Mouse (Mus musculus): Measurements from ENCODE around the gene Agpat1. TPM values are rescaled to one million over a fixed set of nuclear protein-coding genes. Genes with fewer than 3 reads are reported as not detected.
A peak's percentile ranks its signal among the peaks of the same experiment; 100 is the strongest.

The Agpat1 gene
- 60.8 and 62.7 TPM in 2 replicates for polyA plus RNA-seq (2016; fragmentation: Nextera tagmentation; extraction: Ambion mirVana)

- Histone ChIP-seq H3K27me3 (ENCODE audit: poor library complexity, severe bottlenecking) (no peaks in the 10 kb centered on the region), H3K4me3 (peak within 1 kb of the TSS; percentile 70), H3K9me3 (no peaks in the 10 kb centered on the region), H3K36me3 (replicated peaks) (peaks cover 43% of the 10 kb centered on the region), H3K27ac (peak within 1 kb of the TSS; percentile 93), H3K4me1 (peaks cover 60% of the 10 kb centered on the region)
- DNase-seq (ENCODE audit: extremely low spot score, low spot score) = peak; percentile 100
- under 1% methylated on average over 35 of the region's 35 CpGs for WGBS
Observed at GRCm38 (mm10) chr17:34604061-34604508, at the start of gene Agpat1. Gene Agpat1, plus strand, starts transcription at chr17:34604262.

DNA sequence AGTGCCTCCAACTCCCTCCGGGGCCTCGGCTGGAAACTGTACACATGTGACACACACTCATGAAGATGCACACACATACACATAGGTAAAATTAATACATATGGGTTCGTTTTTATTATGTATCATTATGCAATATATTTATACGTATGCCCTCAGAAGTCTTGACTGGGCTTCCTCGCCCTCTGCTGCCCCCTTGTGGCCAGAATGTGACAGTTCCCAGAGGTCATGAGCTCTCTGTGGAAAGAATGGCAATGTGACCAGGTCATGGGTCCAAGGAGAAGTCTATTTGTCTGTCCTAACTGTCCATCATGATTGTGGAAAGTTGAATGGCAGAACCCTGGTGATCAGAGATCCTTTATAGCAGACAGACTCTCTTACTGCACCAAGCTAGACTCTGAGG is 48.6 kb upstream of the Agpat1 start:
- no peaks in the 10 kb centered on the region for H3K4me1 ChIP-seq
- H3K27ac ChIP-seq = no peak overlapping the region
- H3K9me3 ChIP-seq = no peaks in the 10 kb centered on the region
- no peaks in the 10 kb centered on the region for H3K36me3 ChIP-seq (replicated peaks)
- H3K27me3 ChIP-seq (ENCODE audit: poor library complexity, severe bottlenecking) = no peaks in the 10 kb centered on the region
- WGBS = 28% methylated on average over 5 of the region's 5 CpGs
- H3K4me3 ChIP-seq = no peak overlapping the region
- peak; percentile 64 for DNase-seq (ENCODE audit: extremely low spot score, low spot score)

DNA sequence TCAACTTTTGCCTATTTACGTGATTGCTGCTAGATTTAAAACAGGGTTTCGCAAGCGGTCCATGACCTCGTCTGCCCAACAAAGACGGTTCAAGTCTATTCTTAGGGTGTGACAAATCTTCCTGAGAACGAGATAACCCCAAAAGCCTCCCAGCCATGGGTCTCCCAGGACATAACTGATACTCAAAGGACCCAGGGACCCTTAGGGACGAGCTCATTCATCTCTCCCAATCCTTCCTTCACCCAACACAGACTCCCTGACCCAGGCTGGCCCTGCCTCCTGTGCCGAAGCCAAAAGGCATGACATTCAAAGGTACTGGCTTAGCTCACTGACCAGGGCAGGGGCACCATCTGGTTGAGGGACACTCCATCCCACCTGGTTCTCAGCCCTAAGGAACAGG is 47.7 kb upstream of the Agpat1 start:
- WGBS = 88% methylated on average over 8 of the region's 8 CpGs
- Histone ChIP-seq H3K4me3 (no peak overlapping the region), H3K9me3 (no peaks in the 10 kb centered on the region), H3K4me1 (peaks cover 6% of the 10 kb centered on the region), H3K36me3 (replicated peaks) (no peaks in the 10 kb centered on the region), H3K27ac (no peak overlapping the region), H3K27me3 (ENCODE audit: poor library complexity, severe bottlenecking) (no peaks in the 10 kb centered on the region; the same call in 1 of the 2 replicates)
- no peak for DNase-seq (ENCODE audit: extremely low spot score, low spot score)

DNA sequence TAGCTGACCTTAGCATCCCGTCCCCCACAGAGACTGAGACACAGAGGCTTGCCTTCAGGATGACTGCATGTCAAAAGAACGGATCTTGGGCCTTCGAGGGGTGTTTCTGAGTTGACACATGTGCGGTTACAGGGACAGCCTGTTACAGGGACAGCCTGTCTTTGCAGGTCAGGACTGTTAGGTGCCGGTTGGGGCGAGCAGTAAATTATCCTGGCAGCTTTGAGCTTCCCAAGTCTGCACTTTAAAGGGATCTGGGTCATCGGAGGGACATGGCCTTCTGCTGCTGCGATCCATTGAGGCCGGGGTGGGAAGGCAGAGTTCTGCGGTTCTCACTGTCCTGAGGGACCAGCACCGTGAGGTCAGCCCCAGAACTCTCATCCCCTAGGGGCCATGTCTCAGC is 46.7 kb upstream of the Agpat1 start:
- WGBS = 85% methylated on average over 11 of the region's 11 CpGs

GRCm38 (mm10) chr17:34559116-34559515 is 44.9 kb upstream of the Agpat1 start:
- Histone ChIP-seq H3K27ac (no peak overlapping the region), H3K4me3 (no peak overlapping the region), H3K27me3 (ENCODE audit: poor library complexity, severe bottlenecking) (peaks cover 3% of the 10 kb centered on the region; the same call in 1 of the 2 replicates), H3K9me3 (no peaks in the 10 kb centered on the region), H3K4me1 (peaks cover 14% of the 10 kb centered on the region), H3K36me3 (replicated peaks) (no peaks in the 10 kb centered on the region)
- WGBS = 90% methylated on average over 7 of the region's 7 CpGs
- DNase-seq (ENCODE audit: extremely low spot score, low spot score) = no peak

More for the DNA sequence above, 46.7 kb upstream of the Agpat1 start:
- H3K27me3 ChIP-seq (ENCODE audit: poor library complexity, severe bottlenecking) = no peaks in the 10 kb centered on the region; the same call in 1 of the 2 replicates
- no peak overlapping the region for H3K4me3 ChIP-seq
- peaks cover 7% of the 10 kb centered on the region for H3K4me1 ChIP-seq
- DNase-seq (ENCODE audit: extremely low spot score, low spot score) = no peak
- no peak overlapping the region for H3K27ac ChIP-seq
- no peaks in the 10 kb centered on the region for H3K36me3 ChIP-seq (replicated peaks)
- no peaks in the 10 kb centered on the region for H3K9me3 ChIP-seq

DNA sequence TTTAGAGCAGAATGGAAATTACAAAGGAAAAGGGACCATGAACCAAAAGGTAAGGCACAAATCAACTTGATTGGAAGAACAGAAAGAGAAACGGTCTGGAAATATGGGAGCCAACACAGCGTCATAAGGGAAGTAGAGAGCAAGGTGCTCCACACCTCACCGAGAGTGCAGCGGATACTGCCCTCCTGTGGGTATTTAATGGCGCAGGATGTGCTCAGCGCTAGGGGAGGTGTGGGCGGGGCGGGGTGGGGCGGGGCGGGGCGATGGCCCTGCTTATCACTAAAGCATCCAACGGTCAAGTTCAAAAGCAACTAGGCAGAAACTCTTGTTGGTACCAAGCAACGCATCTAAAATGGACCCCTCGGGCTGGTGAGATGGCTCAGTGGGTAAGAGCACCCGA is 44.2 kb upstream of the Agpat1 start:
- peaks cover 4% of the 10 kb centered on the region; the same call in 1 of the 2 replicates for H3K27me3 ChIP-seq (ENCODE audit: poor library complexity, severe bottlenecking)
- no peaks in the 10 kb centered on the region for H3K9me3 ChIP-seq
- no peak overlapping the region for H3K4me3 ChIP-seq
- WGBS = 28% methylated on average over 15 of the region's 15 CpGs
- no peaks in the 10 kb centered on the region for H3K36me3 ChIP-seq (replicated peaks)
- peaks cover 22% of the 10 kb centered on the region for H3K4me1 ChIP-seq
- H3K27ac ChIP-seq = no peak overlapping the region
- no peak for DNase-seq (ENCODE audit: extremely low spot score, low spot score)

- DNase-seq (ENCODE audit: extremely low spot score, low spot score) = no peak
- H3K36me3 ChIP-seq (replicated peaks) = no peaks in the 10 kb centered on the region
- H3K4me3 ChIP-seq = no peak overlapping the region
- H3K9me3 ChIP-seq = no peaks in the 10 kb centered on the region
- WGBS = 88% methylated on average over 6 of the region's 6 CpGs
- H3K27ac ChIP-seq = no peak overlapping the region
- H3K4me1 ChIP-seq = peaks cover 27% of the 10 kb centered on the region
- peaks cover 7% of the 10 kb centered on the region; the same call in 1 of the 2 replicates for H3K27me3 ChIP-seq (ENCODE audit: poor library complexity, severe bottlenecking)
Observed at GRCm38 (mm10) chr17:34560438-34560837, 43.6 kb upstream of the Agpat1 start.

DNA sequence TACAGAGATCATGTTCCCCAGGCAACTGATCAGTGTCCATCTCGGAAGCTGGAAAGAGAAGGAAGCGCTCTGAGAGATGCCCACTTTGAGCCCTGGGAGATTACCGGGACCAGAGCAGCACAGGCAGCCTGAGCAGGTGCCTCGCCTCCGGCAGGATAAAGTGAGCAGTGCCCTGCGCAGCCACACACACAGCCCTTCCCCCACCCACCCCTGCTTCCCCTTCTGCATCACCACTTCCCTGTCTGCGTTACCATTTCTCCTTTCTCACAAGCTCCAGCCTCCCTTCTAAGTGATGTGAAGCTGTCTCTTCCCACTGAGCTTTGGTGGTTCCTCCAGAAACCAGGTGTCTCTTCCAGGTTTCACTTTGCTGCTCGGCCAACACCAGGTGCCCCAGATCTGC is 42.9 kb upstream of the Agpat1 start:
- DNase-seq (ENCODE audit: extremely low spot score, low spot score) = no peak
- Histone ChIP-seq H3K4me3 (no peak overlapping the region; the same call in 1 of the 2 replicates), H3K27me3 (ENCODE audit: poor library complexity, severe bottlenecking) (peaks cover 7% of the 10 kb centered on the region; the same call in 1 of the 2 replicates), H3K27ac (peak overlapping the region; percentile 20; the same call in 1 of the 2 replicates), H3K36me3 (replicated peaks) (no peaks in the 10 kb centered on the region), H3K4me1 (peaks cover 27% of the 10 kb centered on the region), H3K9me3 (0 out of 2 replicates have a peak, but pooled peaks cover 3% of the 10 kb centered on the region)
- 40% methylated on average over 8 of the region's 8 CpGs for WGBS

- Histone ChIP-seq H3K4me3 (no peak overlapping the region), H3K4me1 (peaks cover 27% of the 10 kb centered on the region), H3K27ac (no peak overlapping the region), H3K27me3 (ENCODE audit: poor library complexity, severe bottlenecking) (peaks cover 10% of the 10 kb centered on the region; the same call in 1 of the 2 replicates), H3K36me3 (replicated peaks) (no peaks in the 10 kb centered on the region), H3K9me3 (0 out of 2 replicates have a peak, but pooled peaks cover 3% of the 10 kb centered on the region)
- no peak for DNase-seq (ENCODE audit: extremely low spot score, low spot score)
- 72% methylated on average over 3 of the region's 3 CpGs for WGBS
Observed at GRCm38 (mm10) chr17:34562595-34562994, 41.5 kb upstream of the Agpat1 start.

DNA sequence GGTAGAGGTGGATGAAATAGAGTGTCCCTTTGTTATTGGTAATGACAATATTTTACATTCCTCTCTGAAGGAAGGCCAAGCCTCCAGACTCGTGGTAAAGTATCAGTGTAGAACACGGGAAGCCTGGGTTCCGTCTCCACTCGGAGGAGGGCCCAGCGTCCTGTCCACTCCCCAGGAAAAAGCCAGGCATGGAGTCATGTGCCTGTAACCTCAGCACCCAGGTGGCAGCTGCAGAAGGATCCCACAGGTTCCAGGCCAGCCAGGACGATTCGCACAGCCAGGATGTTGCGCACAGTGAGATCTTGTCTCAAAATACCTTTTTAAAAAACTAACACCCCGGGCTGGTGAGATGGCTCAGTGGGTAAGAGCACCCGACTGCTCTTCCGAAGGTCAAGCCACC is 40.7 kb upstream of the Agpat1 start:
- no peak overlapping the region for H3K27ac ChIP-seq
- peaks cover 27% of the 10 kb centered on the region for H3K4me1 ChIP-seq
- 83% methylated on average over 11 of the region's 11 CpGs for WGBS
- H3K9me3 ChIP-seq = 0 out of 2 replicates have a peak, but pooled peaks cover 3% of the 10 kb centered on the region
- DNase-seq (ENCODE audit: extremely low spot score, low spot score) = no peak
- H3K27me3 ChIP-seq (ENCODE audit: poor library complexity, severe bottlenecking) = peaks cover 10% of the 10 kb centered on the region; the same call in 1 of the 2 replicates
- H3K4me3 ChIP-seq = no peak overlapping the region
- H3K36me3 ChIP-seq (replicated peaks) = no peaks in the 10 kb centered on the region

DNA sequence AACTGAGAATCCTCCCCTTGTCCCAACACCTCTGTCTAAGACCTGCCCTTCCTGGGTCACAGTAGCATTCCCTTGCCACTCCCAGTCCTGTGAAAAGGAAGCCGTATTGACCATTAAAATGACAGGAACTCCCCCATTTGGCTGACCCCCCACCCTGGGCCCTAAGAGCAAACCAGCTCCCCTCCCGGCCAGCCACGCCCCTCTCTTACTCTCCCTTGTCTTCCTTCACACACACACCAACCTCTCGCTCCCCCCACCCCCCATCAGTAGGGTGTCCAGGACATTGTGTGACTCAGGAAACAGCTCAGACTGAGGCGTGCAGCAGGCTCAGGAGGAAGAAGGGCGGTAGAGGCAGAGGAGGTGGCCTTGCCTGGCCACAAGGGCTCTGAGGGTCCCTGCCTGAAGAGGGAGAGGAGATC is 40.0 kb upstream of the Agpat1 start, which contains the start of gene Notch4:
Notch4 (plus strand) TSS at position 266 of the 419 bp plus-strand sequence.
- WGBS = 19% methylated on average over 6 of the region's 6 CpGs
- H3K9me3 ChIP-seq = 0 out of 2 replicates have a peak, but pooled peaks cover 3% of the 10 kb centered on the region
- H3K36me3 ChIP-seq (replicated peaks) = no peaks in the 10 kb centered on the region
- peaks cover 10% of the 10 kb centered on the region; the same call in 1 of the 2 replicates for H3K27me3 ChIP-seq (ENCODE audit: poor library complexity, severe bottlenecking)
- peak within 1 kb of the TSS; percentile 68 for H3K27ac ChIP-seq
- H3K4me1 ChIP-seq = peaks cover 27% of the 10 kb centered on the region
- peak within 1 kb of the TSS; percentile 24 for H3K4me3 ChIP-seq
- DNase-seq (ENCODE audit: extremely low spot score, low spot score) = no peak

DNA sequence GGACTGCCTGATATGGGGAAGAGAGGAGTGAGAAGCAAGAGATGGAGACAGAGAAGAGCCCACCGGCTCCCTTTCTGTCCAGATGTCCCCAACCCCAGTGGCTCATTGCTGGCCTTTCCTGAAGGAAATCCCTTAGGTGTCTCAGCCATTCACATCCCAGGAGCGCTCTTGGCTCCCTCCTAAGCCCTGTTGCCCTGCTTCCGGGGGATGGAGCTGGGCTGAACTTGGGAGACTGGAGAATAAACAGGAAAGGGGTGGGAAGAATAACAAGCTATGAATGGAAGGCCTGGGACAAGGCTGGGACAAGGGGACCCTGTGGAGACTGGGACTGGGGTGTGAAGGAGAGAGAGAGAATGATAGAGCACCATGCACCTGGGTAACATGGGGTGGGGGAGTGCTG is 39.3 kb upstream of the Agpat1 start:
- Histone ChIP-seq H3K4me1 (peaks cover 27% of the 10 kb centered on the region), H3K4me3 (peak overlapping the region; percentile 5; the same call in 1 of the 2 replicates), H3K36me3 (replicated peaks) (no peaks in the 10 kb centered on the region), H3K9me3 (0 out of 2 replicates have a peak, but pooled peaks cover 3% of the 10 kb centered on the region), H3K27me3 (ENCODE audit: poor library complexity, severe bottlenecking) (peaks cover 10% of the 10 kb centered on the region; the same call in 1 of the 2 replicates), H3K27ac (peak overlapping the region; percentile 68)
- WGBS = 50% methylated on average over 3 of the region's 3 CpGs
- no peak for DNase-seq (ENCODE audit: extremely low spot score, low spot score)

GRCm38 (mm10) chr17:34567311-34567710 is 36.8 kb upstream of the Agpat1 start:
- Histone ChIP-seq H3K36me3 (replicated peaks) (no peaks in the 10 kb centered on the region), H3K27me3 (ENCODE audit: poor library complexity, severe bottlenecking) (0 out of 2 replicates have a peak, but pooled peaks cover 10% of the 10 kb centered on the region), H3K4me3 (no peak overlapping the region), H3K9me3 (peaks cover 3% of the 10 kb centered on the region; the same call in 1 of the 2 replicates), H3K27ac (no peak overlapping the region), H3K4me1 (peaks cover 28% of the 10 kb centered on the region)
- DNase-seq (ENCODE audit: extremely low spot score, low spot score) = no peak
- WGBS = 71% methylated on average over 9 of the region's 9 CpGs
